Mouse (Mus musculus): Measurements from ENCODE around the gene Stk38. TPM values are rescaled to one million over a fixed set of nuclear protein-coding genes. Genes with fewer than 3 reads are reported as not detected.

Stk38 gene
- polyA plus RNA-seq, 1 experiment from 2014 or later = 130 TPM

DNA sequence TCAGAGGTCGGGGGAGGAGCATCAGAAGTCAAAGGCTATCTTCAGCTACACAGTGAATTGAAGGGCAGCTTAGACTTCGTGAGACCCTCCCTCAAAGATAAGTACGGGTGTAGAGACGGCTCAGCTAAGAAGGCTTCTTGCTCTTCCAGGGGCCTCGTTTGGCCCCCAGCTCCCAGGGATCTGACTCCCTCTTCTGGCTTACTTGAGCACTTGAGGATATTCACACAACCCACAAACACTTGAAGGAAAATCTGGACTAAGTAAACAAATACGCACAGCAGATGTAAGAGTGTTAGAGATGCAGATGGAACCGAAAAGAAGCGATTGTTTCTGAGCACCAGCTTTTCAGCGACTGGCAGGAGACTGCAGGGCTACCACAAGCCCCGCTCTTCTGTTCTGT lies 47.2 kb downstream of the Stk38 start:
- no peaks in the 10 kb centered on the region; the same call in 1 of the 2 replicates for H3K4me1 ChIP-seq (ENCODE audit: control insufficient read depth, insufficient read depth, low read length)
- H3K4me2 ChIP-seq = no peak overlapping the region
- no peaks in the 10 kb centered on the region for H3K27me3 ChIP-seq (ENCODE audit: control insufficient read depth, insufficient read depth, low read length)
- H3K4me3 ChIP-seq (ENCODE audit: low read depth, low read length) = no peak overlapping the region
- no peak for ATAC-seq (ENCODE audit: low FRiP score)
- H3K9ac ChIP-seq (ENCODE audit: low read length) = no peak overlapping the region
- no peaks in the 10 kb centered on the region for H3K9me3 ChIP-seq (ENCODE audit: control insufficient read depth, low read length)
- 68% methylated on average over 10 of the region's 10 CpGs for WGBS
- no peak for DNase-seq (ENCODE audit: low spot score, missing footprints)
- H3K27ac ChIP-seq (ENCODE audit: low read depth, low read length) = no peak overlapping the region
- H3K36me3 ChIP-seq (ENCODE audit: control insufficient read depth, insufficient read depth, low read length) = peaks cover 20% of the 10 kb centered on the region

- ATAC-seq (ENCODE audit: low FRiP score) (no peak), DNase-seq (ENCODE audit: low spot score, missing footprints) (peak; percentile 19)
- Histone ChIP-seq H3K4me2 (no peak overlapping the region), H3K36me3 (ENCODE audit: control insufficient read depth, insufficient read depth, low read length) (no peaks in the 10 kb centered on the region), H3K9ac (ENCODE audit: low read length) (no peak overlapping the region), H3K4me3 (ENCODE audit: low read depth, low read length) (no peak overlapping the region), H3K9me3 (ENCODE audit: control insufficient read depth, low read length) (no peaks in the 10 kb centered on the region), H3K4me1 (ENCODE audit: control insufficient read depth, insufficient read depth, low read length) (peaks cover 15% of the 10 kb centered on the region), H3K27me3 (ENCODE audit: control insufficient read depth, insufficient read depth, low read length) (no peaks in the 10 kb centered on the region), H3K27ac (ENCODE audit: low read depth, low read length) (no peak overlapping the region)
- WGBS = 98% methylated on average over 9 of the region's 9 CpGs
Observed at GRCm38 (mm10) chr17:28954416-28954815, 53.4 kb downstream of the Stk38 start.

DNA sequence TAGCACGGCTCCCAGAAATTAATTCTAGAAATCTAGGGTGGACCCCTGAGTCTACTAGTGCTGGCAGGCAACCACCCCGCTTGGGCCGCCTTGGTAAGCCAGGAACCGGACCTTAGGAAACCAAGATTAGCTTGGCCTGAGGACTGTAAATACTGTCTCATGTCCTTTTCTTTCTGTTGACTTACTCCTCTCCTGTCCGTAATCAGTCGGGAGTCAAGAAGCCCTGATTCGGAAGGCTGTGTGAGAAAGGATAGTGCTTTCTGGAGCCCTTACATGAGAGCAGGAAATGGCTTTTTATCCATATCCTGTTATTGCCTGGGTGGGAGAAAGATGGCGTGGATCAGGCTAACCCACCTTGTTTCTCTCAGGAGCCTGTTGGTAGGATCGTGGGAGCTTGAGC lies 54.5 kb downstream of the Stk38 start:
- H3K4me2 ChIP-seq = peak overlapping the region; percentile 76
- no peaks in the 10 kb centered on the region for H3K9me3 ChIP-seq (ENCODE audit: control insufficient read depth, low read length)
- ATAC-seq (ENCODE audit: low FRiP score) = no peak
- H3K27me3 ChIP-seq (ENCODE audit: control insufficient read depth, insufficient read depth, low read length) = no peaks in the 10 kb centered on the region
- peak overlapping the region; percentile 96 for H3K9ac ChIP-seq (ENCODE audit: low read length)
- H3K4me1 ChIP-seq (ENCODE audit: control insufficient read depth, insufficient read depth, low read length) = peaks cover 15% of the 10 kb centered on the region
- no peaks in the 10 kb centered on the region for H3K36me3 ChIP-seq (ENCODE audit: control insufficient read depth, insufficient read depth, low read length)
- WGBS = 38% methylated on average over 9 of the region's 9 CpGs
- peak overlapping the region; percentile 69 for H3K4me3 ChIP-seq (ENCODE audit: low read depth, low read length)
- no peak overlapping the region for H3K27ac ChIP-seq (ENCODE audit: low read depth, low read length)
- peak; percentile 89 for DNase-seq (ENCODE audit: low spot score, missing footprints)

DNA sequence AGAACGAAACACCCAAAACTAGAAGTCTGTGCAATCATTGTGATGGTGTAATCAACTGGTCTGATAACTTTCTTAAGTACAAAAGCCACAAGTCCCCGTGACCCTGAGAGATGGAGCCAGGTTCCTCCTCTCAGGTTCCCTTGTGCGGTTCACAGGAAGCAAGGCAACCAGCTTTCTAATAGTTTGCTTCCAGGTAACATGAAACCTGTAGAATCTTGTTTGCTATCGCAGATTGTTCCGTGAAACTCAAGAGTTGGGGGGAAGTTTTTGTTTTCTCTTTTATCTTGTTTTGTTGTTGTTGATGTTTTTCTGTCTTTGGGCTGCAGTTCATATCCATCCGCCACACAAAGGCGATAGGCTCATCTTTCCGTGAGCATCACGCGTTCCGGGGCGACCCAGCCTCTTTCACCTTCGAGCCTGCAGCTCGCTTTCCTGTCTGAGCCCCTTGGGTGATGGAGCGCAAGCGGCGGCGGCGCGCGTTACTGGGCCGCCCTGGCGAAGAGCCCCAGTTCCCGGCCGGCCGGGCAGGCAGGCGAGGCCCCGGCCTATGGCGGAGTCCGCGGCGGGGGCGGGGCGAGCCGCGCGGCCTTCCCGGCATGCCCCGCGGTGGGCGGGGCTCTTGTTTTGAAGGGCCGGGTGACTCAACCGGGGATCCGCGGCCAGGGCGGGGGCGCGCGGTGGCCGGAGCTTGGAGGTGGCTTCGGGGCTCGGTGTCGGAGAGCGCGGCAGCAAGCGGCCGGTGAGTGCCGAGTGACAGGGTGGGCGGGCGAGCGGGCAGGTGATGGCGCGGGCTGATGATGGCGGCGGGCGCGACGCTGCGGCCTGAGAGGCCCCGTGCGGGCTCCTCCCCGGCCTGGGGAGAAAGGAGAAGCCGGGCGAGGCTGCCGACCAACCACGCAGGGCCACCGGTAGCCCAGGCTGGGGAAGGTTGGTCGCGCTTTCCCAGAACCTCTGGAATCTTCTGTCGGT lies 55.7 kb downstream of the Stk38 start, which contains the start of gene Kctd20:
Kctd20 (plus strand) TSS at position 120 of the 969 bp plus-strand sequence.
- H3K27ac ChIP-seq (ENCODE audit: low read depth, low read length) = peak within 1 kb of the TSS; percentile 94
- ATAC-seq (ENCODE audit: low FRiP score) (peak; percentile 95), DNase-seq (ENCODE audit: low spot score, missing footprints) (peak; percentile 100)
- H3K27me3 ChIP-seq (ENCODE audit: control insufficient read depth, insufficient read depth, low read length) = no peaks in the 10 kb centered on the region
- peak within 1 kb of the TSS; percentile 76 for H3K4me2 ChIP-seq
- H3K9ac ChIP-seq (ENCODE audit: low read length) = peak within 1 kb of the TSS; percentile 96
- H3K4me3 ChIP-seq (ENCODE audit: low read depth, low read length) = peak within 1 kb of the TSS; percentile 69
- no peaks in the 10 kb centered on the region for H3K9me3 ChIP-seq (ENCODE audit: control insufficient read depth, low read length)
- no peaks in the 10 kb centered on the region for H3K36me3 ChIP-seq (ENCODE audit: control insufficient read depth, insufficient read depth, low read length)
- peaks cover 15% of the 10 kb centered on the region for H3K4me1 ChIP-seq (ENCODE audit: control insufficient read depth, insufficient read depth, low read length)
- WGBS = 1% methylated on average over 75 of the region's 80 CpGs

DNA sequence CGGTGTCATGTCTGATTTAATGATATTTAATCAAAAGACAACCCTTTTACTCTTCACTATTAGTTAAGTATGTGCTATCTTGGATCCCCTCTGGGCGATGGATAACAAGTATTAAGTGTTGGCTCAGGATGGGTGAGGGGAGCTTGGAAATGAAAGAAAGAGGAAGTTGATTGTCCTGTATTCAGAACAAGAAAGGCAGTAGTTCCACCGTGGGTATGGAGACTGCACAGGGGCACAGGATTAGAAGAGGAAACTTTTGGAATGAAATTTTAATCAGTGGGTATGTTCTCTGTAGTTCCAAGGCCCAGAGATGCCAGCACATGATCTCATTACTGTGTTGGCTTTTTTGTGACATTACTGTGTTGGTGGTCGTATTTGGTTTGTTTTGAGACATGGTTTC lies 57.0 kb downstream of the Stk38 start:
- H3K36me3 ChIP-seq (ENCODE audit: control insufficient read depth, insufficient read depth, low read length) = no peaks in the 10 kb centered on the region
- H3K4me3 ChIP-seq (ENCODE audit: low read depth, low read length) = no peak overlapping the region
- H3K9me3 ChIP-seq (ENCODE audit: control insufficient read depth, low read length) = no peaks in the 10 kb centered on the region
- 84% methylated on average over 4 of the region's 4 CpGs for WGBS
- no peaks in the 10 kb centered on the region for H3K27me3 ChIP-seq (ENCODE audit: control insufficient read depth, insufficient read depth, low read length)
- peaks cover 15% of the 10 kb centered on the region for H3K4me1 ChIP-seq (ENCODE audit: control insufficient read depth, insufficient read depth, low read length)
- no peak overlapping the region for H3K27ac ChIP-seq (ENCODE audit: low read depth, low read length)
- H3K4me2 ChIP-seq = no peak overlapping the region
- no peak overlapping the region for H3K9ac ChIP-seq (ENCODE audit: low read length)
- DNase-seq (ENCODE audit: low spot score, missing footprints) (peak; percentile 39), ATAC-seq (ENCODE audit: low FRiP score) (no peak)

GRCm38 (mm10) chr17:28948661-28949060 lies 59.1 kb downstream of the Stk38 start:
- Histone ChIP-seq H3K4me3 (ENCODE audit: low read depth, low read length) (no peak overlapping the region), H3K9me3 (ENCODE audit: control insufficient read depth, low read length) (no peaks in the 10 kb centered on the region), H3K27ac (ENCODE audit: low read depth, low read length) (no peak overlapping the region), H3K4me2 (no peak overlapping the region), H3K9ac (ENCODE audit: low read length) (no peak overlapping the region), H3K27me3 (ENCODE audit: control insufficient read depth, insufficient read depth, low read length) (no peaks in the 10 kb centered on the region), H3K4me1 (ENCODE audit: control insufficient read depth, insufficient read depth, low read length) (peaks cover 11% of the 10 kb centered on the region), H3K36me3 (ENCODE audit: control insufficient read depth, insufficient read depth, low read length) (no peaks in the 10 kb centered on the region)
- 83% methylated on average over 4 of the region's 4 CpGs for WGBS
- DNase-seq (ENCODE audit: low spot score, missing footprints) (peak; percentile 47), ATAC-seq (ENCODE audit: low FRiP score) (no peak)

DNA sequence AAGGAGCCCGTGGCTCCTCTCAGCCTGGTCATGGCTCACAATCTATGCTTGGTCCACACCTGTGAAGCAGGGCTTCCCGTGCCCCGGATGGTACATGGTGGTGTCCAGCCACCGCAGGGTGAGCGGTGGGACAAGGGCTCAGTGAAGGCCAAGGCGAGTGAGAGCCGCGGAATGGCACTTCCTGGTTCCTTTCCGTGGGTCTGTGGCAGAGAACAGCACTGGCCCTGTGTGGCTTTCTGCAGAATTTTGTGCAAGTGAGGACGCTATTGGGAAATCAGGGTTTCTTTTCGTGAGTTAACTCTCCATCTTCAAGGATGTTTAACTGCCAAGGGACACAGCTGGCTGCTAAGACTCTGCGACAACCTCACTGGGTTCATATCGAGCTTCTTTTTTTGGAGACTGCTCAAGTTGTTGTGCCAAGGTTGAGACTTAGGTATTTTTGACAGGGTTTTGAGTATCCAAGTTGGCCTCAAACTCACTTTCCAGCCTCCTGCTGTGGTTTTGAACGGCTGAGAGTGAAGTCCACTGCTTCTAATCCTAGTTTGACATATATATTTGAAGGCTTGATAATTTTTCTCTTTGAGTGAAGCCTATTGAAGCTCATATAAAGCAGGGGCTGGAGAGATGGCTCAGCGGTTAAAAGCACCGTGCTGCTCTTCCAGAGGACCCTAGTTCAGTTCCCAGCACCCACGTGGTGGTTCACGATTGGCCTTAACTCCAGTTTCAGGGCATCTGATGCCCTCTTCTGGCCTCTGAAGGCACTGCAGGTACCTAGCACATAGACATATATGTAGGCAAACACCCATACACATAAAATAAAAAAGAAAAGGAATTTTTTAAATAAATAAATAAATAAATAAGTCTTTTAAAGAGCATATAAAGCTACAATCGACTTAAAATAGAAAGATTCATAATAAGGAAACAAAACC lies 60.5 kb downstream of the Stk38 start:
- H3K4me1 ChIP-seq (ENCODE audit: control insufficient read depth, insufficient read depth, low read length) = peaks cover 5% of the 10 kb centered on the region
- no peak overlapping the region for H3K27ac ChIP-seq (ENCODE audit: low read depth, low read length)
- 93% methylated on average over 19 of the region's 19 CpGs for WGBS
- no peaks in the 10 kb centered on the region for H3K9me3 ChIP-seq (ENCODE audit: control insufficient read depth, low read length)
- H3K27me3 ChIP-seq (ENCODE audit: control insufficient read depth, insufficient read depth, low read length) = no peaks in the 10 kb centered on the region
- H3K4me2 ChIP-seq = no peak overlapping the region
- no peak overlapping the region for H3K9ac ChIP-seq (ENCODE audit: low read length)
- no peak overlapping the region for H3K4me3 ChIP-seq (ENCODE audit: low read depth, low read length)
- no peaks in the 10 kb centered on the region for H3K36me3 ChIP-seq (ENCODE audit: control insufficient read depth, insufficient read depth, low read length)
- ATAC-seq (ENCODE audit: low FRiP score) = no peak
- DNase-seq (ENCODE audit: low spot score, missing footprints) = peak; percentile 64

DNA sequence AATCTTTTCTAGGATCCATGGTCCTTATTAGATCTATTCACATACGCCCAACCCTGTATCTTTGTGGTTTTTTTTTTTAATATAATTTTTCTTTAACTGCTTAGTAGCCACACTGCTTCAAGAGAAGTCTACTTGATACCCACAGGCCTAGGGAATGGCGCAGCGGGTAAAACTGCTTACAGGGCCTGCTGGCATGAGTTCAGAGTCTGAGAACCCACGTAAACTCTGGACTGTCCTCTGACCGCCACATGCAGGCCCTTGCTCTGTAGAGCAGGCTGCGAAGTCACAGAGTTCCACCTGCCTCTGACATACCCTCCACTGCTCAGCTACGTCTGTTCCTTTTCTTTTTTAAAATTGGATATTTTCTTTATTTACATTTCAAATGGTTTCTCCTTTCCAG lies 63.3 kb downstream of the Stk38 start:
- Histone ChIP-seq H3K9me3 (ENCODE audit: control insufficient read depth, low read length) (no peaks in the 10 kb centered on the region), H3K9ac (ENCODE audit: low read length) (no peak overlapping the region), H3K36me3 (ENCODE audit: control insufficient read depth, insufficient read depth, low read length) (no peaks in the 10 kb centered on the region), H3K27ac (ENCODE audit: low read depth, low read length) (no peak overlapping the region), H3K4me2 (no peak overlapping the region), H3K4me3 (ENCODE audit: low read depth, low read length) (no peak overlapping the region), H3K27me3 (ENCODE audit: control insufficient read depth, insufficient read depth, low read length) (no peaks in the 10 kb centered on the region), H3K4me1 (ENCODE audit: control insufficient read depth, insufficient read depth, low read length) (no peaks in the 10 kb centered on the region)
- WGBS = 96% methylated on average over 7 of the region's 7 CpGs
- no peak for ATAC-seq (ENCODE audit: low FRiP score)
- peak; percentile 45 for DNase-seq (ENCODE audit: low spot score, missing footprints)
